Mouse (Mus musculus): Measurements from ENCODE around the gene Rftn1.

DNA sequence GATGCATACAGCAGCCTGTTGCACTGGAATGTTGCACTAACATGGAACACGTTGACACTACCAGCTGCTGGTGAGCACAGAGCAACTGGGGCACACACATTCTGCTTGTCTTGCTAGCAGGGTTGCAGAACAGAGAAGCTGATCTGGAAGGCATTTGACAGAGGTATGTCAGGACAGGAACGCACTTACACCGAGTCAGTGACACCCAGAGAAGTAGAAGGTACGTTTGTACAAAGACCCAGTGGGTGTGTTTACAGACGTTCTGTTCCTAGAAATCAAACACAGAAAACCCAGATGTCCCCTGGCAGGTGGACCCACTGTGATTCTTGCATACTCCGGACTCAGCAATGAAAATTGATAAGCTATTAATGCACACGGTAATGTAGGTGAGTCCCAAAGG, 215.0 kb downstream of the Rftn1 start:
- TF ChIP-seq POLR2A (IDR thresholded peaks at IDR 0.05; ENCODE audit: low read depth, low read length) (no peak), CTCF (IDR thresholded peaks at IDR 0.05; ENCODE audit: extremely low read depth, insufficient read depth, insufficient read length, insufficient replicate concordance) (no peak)

All from spleen, adult 2 months (tissue).